ENCODE assay signal across 32 mouse cellular contexts in the genomic region with DNA sequence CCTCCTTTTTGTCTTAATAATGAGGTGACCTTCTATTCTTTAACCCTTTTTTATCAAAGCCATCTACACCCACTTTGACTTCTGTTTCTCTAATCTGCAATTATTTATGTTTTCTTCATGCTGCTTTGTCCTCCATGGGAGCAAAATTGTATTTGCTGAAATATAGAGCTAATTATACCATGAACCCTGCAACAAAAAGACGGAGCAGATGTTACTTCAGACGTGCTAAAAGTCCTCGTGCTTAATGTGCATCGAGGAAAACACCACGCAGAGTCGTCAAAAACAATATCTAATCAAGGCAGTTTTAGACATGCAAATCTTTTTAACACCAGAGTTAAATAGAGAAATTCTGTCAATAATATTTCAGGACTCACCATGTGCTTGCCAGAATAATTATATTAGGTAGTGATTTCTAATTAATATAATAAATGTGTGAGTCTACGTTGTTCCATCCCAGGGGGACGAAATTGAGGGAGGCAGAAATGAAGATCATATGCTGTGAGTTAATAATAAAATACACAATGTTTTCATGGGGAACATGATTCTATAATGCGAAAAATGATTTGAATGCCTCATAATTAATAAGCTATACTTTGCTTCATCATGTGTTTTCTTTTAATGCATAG.
DNase-seq lines count a peak whose midpoint lies in the region; ATAC-seq and TF ChIP-seq lines count a peak whose summit lies in the region.
"Had no signal": no experiment of that assay in that cellular context is flagged by ENCODE, and none has a peak within 500 bp of the region (broad histone marks: within the 10 kb centered on the region; RNA-seq: fewer than 3 reads in every experiment).

No protein-coding gene starts in this region.

- WGBS in midbrain, embryonic 13.5 days, result 40% methylated on average over 9 of the region's 9 CpGs
- 42% methylated on average over 9 of the region's 9 CpGs for WGBS in midbrain, postnatal 0 days
- 45% methylated on average over 9 of the region's 9 CpGs for WGBS in forebrain, embryonic 12.5 days
- 33% methylated on average over 9 of the region's 9 CpGs for WGBS in forebrain, embryonic 14.5 days
- 24% methylated on average over 9 of the region's 9 CpGs for WGBS in hindbrain, embryonic 14.5 days

- H3K36me3 ChIP-seq in midbrain, embryonic 13.5 days, result no peaks in the 10 kb centered on the region
- H3K36me3 ChIP-seq in midbrain, postnatal 0 days (ENCODE audit: insufficient read depth, low read length), result no peaks in the 10 kb centered on the region
- no peaks in the 10 kb centered on the region for H3K36me3 ChIP-seq in forebrain, embryonic 12.5 days (replicated peaks)
- no peaks in the 10 kb centered on the region for H3K36me3 ChIP-seq in forebrain, embryonic 14.5 days (ENCODE audit: control insufficient read depth, insufficient read depth, low read length)
- H3K36me3 ChIP-seq in hindbrain, embryonic 14.5 days (replicated peaks; ENCODE audit: control insufficient read depth, insufficient read depth), result no peaks in the 10 kb centered on the region
- H3K36me3 ChIP-seq: embryonic facial prominence, embryonic 12.5 days; heart, embryonic 10.5 days; heart, embryonic 15.5 days; liver, embryonic 12.5 days had no signal

- H3K4me1 ChIP-seq in midbrain, embryonic 13.5 days (replicated peaks), result peaks cover 4% of the 10 kb centered on the region; the same call in 1 of the 2 replicates
- no peaks in the 10 kb centered on the region for H3K4me1 ChIP-seq in midbrain, postnatal 0 days (ENCODE audit: insufficient read depth, low read length)
- 0 out of 2 replicates have a peak, but pooled peaks cover 6% of the 10 kb centered on the region for H3K4me1 ChIP-seq in forebrain, embryonic 12.5 days
- H3K4me1 ChIP-seq in forebrain, embryonic 14.5 days (ENCODE audit: control insufficient read depth, insufficient read depth, low read length), result peaks cover 3% of the 10 kb centered on the region; the same call in 1 of the 2 replicates
- H3K4me1 ChIP-seq in hindbrain, embryonic 14.5 days (replicated peaks; ENCODE audit: control insufficient read depth, insufficient read depth, low read length), result peaks cover 5% of the 10 kb centered on the region; the same call in 1 of the 2 replicates
- H3K4me1 ChIP-seq: embryonic facial prominence, embryonic 12.5 days; heart, embryonic 10.5 days; heart, embryonic 15.5 days; liver, embryonic 12.5 days had no signal

- no peak overlapping the region for H3K9ac ChIP-seq in midbrain, embryonic 13.5 days (replicated peaks)
- H3K9ac ChIP-seq in midbrain, postnatal 0 days (replicated peaks; ENCODE audit: low read length, poor library complexity, severe bottlenecking), result no peak overlapping the region
- no peak overlapping the region for H3K9ac ChIP-seq in forebrain, embryonic 12.5 days
- H3K9ac ChIP-seq in forebrain, embryonic 14.5 days (ENCODE audit: low read length), result no peak overlapping the region
- H3K9ac ChIP-seq in hindbrain, embryonic 14.5 days, result no peak overlapping the region
- H3K9ac ChIP-seq: embryonic facial prominence, embryonic 12.5 days; heart, embryonic 15.5 days; liver, embryonic 12.5 days; liver, postnatal 0 days had no signal

- TF ChIP-seq CTCF in midbrain, postnatal 0 days (IDR thresholded peaks at IDR 0.05), result no peak

- no peak overlapping the region for H3K27ac ChIP-seq in midbrain, embryonic 13.5 days
- H3K27ac ChIP-seq in midbrain, postnatal 0 days (ENCODE audit: low read depth, low read length), result no peak overlapping the region
- H3K27ac ChIP-seq in forebrain, embryonic 12.5 days, result no peak overlapping the region
- no peak overlapping the region for H3K27ac ChIP-seq in forebrain, embryonic 14.5 days (ENCODE audit: low read depth, low read length)
- H3K27ac ChIP-seq in hindbrain, embryonic 14.5 days, result no peak overlapping the region
- H3K27ac ChIP-seq: embryonic facial prominence, embryonic 12.5 days; heart, embryonic 10.5 days; heart, embryonic 15.5 days; kidney, postnatal 0 days; liver, embryonic 12.5 days; stomach, postnatal 0 days had no signal

- no peaks in the 10 kb centered on the region for H3K27me3 ChIP-seq in midbrain, embryonic 13.5 days
- H3K27me3 ChIP-seq in midbrain, postnatal 0 days (ENCODE audit: insufficient read depth, low read length), result no peaks in the 10 kb centered on the region
- H3K27me3 ChIP-seq in forebrain, embryonic 12.5 days, result no peaks in the 10 kb centered on the region
- no peaks in the 10 kb centered on the region for H3K27me3 ChIP-seq in forebrain, embryonic 14.5 days (replicated peaks; ENCODE audit: control insufficient read depth, insufficient read depth, low read length)
- no peaks in the 10 kb centered on the region for H3K27me3 ChIP-seq in hindbrain, embryonic 14.5 days (ENCODE audit: control insufficient read depth, insufficient read depth, low read length)
- H3K27me3 ChIP-seq: embryonic facial prominence, embryonic 12.5 days; heart, embryonic 15.5 days; liver, embryonic 12.5 days had no signal

- ATAC-seq in midbrain, embryonic 13.5 days, result peak; percentile 48; the same call in 1 of the 2 replicates
- no peak for ATAC-seq in midbrain, postnatal 0 days (ENCODE audit: low FRiP score)
- peak; percentile 58 for ATAC-seq in forebrain, embryonic 12.5 days (ENCODE audit: low FRiP score)
- peak; percentile 86 for ATAC-seq in forebrain, embryonic 14.5 days
- ATAC-seq in hindbrain, embryonic 14.5 days (ENCODE audit: low FRiP score), result no peak
- ATAC-seq: activated CD4-positive, CD25-positive, alpha-beta regulatory T cell, adult 4 months; intestine, embryonic 16.5 days; liver, embryonic 12.5 days; liver, postnatal 0 days; midbrain, embryonic 16.5 days had no signal

- H3K4me2 ChIP-seq in midbrain, embryonic 13.5 days (replicated peaks), result no peak overlapping the region
- no peak overlapping the region for H3K4me2 ChIP-seq in midbrain, postnatal 0 days (ENCODE audit: low read depth, low read length, poor library complexity, severe bottlenecking)
- H3K4me2 ChIP-seq in forebrain, embryonic 12.5 days, result no peak overlapping the region
- no peak overlapping the region for H3K4me2 ChIP-seq in forebrain, embryonic 14.5 days (ENCODE audit: low read length)
- peak overlapping the region; percentile 8; the same call in 1 of the 2 replicates for H3K4me2 ChIP-seq in hindbrain, embryonic 14.5 days (replicated peaks)
- H3K4me2 ChIP-seq: embryonic facial prominence, embryonic 12.5 days; heart, embryonic 15.5 days; liver, embryonic 12.5 days had no signal

- H3K9me3 ChIP-seq in midbrain, embryonic 13.5 days, result no peaks in the 10 kb centered on the region
- H3K9me3 ChIP-seq in midbrain, postnatal 0 days (ENCODE audit: low read length), result no peaks in the 10 kb centered on the region
- H3K9me3 ChIP-seq in forebrain, embryonic 12.5 days, result no peaks in the 10 kb centered on the region
- H3K9me3 ChIP-seq in forebrain, embryonic 14.5 days (replicated peaks; ENCODE audit: control insufficient read depth, low read length), result no peaks in the 10 kb centered on the region
- H3K9me3 ChIP-seq in hindbrain, embryonic 14.5 days (ENCODE audit: control insufficient read depth, low read length), result no peaks in the 10 kb centered on the region
- H3K9me3 ChIP-seq: embryonic facial prominence, embryonic 12.5 days; heart, embryonic 10.5 days; heart, embryonic 15.5 days; liver, embryonic 12.5 days had no signal

- DNase-seq in midbrain, postnatal 0 days (ENCODE audit: low spot score), result no peak
- DNase-seq in forebrain, embryonic 14.5 days (ENCODE audit: low spot score), result peak; percentile 81
- DNase-seq in hindbrain, embryonic 14.5 days (ENCODE audit: low spot score), result no peak
- no peak for DNase-seq in gastrocnemius, postnatal 25 days
- DNase-seq in cerebellum, adult 9-10 months, result no peak
- DNase-seq: adrenal gland, adult 8-10 months; B cell, adult 2 months; cerebellum, adult 8-10 months; cerebellum, postnatal 36 days; embryo, embryonic 11 days; gastrocnemius, postnatal 10 days; heart, adult 11 months; kidney, adult 8-10 months; kidney, postnatal 4 days; liver, postnatal 0 days; lung, postnatal 36 days; right cerebral cortex, adult 18-20 months; spleen, adult 18-20 months; thymus, adult 2 months; thymus, postnatal 36 days had no signal

- H3K4me3 ChIP-seq in midbrain, embryonic 13.5 days (replicated peaks), result no peak overlapping the region
- no peak overlapping the region for H3K4me3 ChIP-seq in midbrain, postnatal 0 days (ENCODE audit: low read depth, low read length)
- no peak overlapping the region for H3K4me3 ChIP-seq in forebrain, embryonic 12.5 days (replicated peaks)
- no peak overlapping the region for H3K4me3 ChIP-seq in forebrain, embryonic 14.5 days (ENCODE audit: low read depth, low read length)
- H3K4me3 ChIP-seq in hindbrain, embryonic 14.5 days (replicated peaks; ENCODE audit: low read length), result no peak overlapping the region
- H3K4me3 ChIP-seq: embryonic facial prominence, embryonic 12.5 days; heart, embryonic 10.5 days; heart, embryonic 15.5 days; liver, embryonic 12.5 days; myocyte had no signal

Comparison
In these comparisons a context has a peak if more than half of its experiments do, and no peak if none do; other contexts are left out.
1. ATAC-seq: peak in midbrain, embryonic 13.5 days (single experiment), forebrain, embryonic 12.5 days (single experiment) and forebrain, embryonic 14.5 days (single experiment); none in midbrain, postnatal 0 days (single experiment) and hindbrain, embryonic 14.5 days (single experiment).